Mouse (Mus musculus): ENCODE measurements around the gene Thsd7b. TPM values are rescaled to one million over a fixed set of nuclear protein-coding genes. Genes with fewer than 3 reads are reported as not detected.

Gene Thsd7b
- polyA plus RNA-seq, 1 experiment, result 0.20 TPM

DNA sequence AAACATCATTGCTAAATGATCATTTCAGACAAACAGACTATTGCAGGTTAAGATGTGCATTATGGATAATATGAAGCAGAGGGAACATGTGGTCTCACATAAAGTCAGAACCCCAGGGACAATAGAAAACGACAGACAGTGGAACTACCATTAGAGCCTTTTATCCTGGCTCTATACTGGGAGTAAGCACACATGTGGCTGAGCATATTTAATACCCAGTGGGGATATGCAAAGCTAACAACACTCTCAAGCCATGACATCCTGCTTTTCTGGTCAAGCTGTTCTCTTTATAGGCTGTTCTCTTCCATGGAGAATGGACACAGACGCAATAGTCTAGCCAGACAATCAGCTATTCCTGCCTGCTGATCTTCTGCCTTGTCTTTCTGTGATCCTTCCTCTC lies 191.3 kb downstream of the Thsd7b start:
- Histone ChIP-seq H3K27me3 (ENCODE audit: control insufficient read depth, insufficient read depth, low read length) (no peaks in the 10 kb centered on the region), H3K4me1 (ENCODE audit: control insufficient read depth, insufficient read depth, insufficient read length, low read length) (no peaks in the 10 kb centered on the region), H3K36me3 (ENCODE audit: control insufficient read depth, insufficient read depth, low read length) (no peaks in the 10 kb centered on the region), H3K27ac (ENCODE audit: insufficient read depth, low read depth, low read length) (no peak overlapping the region), H3K4me3 (ENCODE audit: low read depth, low read length) (no peak overlapping the region)
- WGBS, result 72% methylated on average over 2 of the region's 2 CpGs
- TF ChIP-seq POLR2A (IDR thresholded peaks at IDR 0.05; ENCODE audit: low read depth, low read length) (no peak), CTCF (IDR thresholded peaks at IDR 0.05; ENCODE audit: extremely low read depth, insufficient read length, insufficient replicate concordance, low read depth, low read length) (no peak)

DNA sequence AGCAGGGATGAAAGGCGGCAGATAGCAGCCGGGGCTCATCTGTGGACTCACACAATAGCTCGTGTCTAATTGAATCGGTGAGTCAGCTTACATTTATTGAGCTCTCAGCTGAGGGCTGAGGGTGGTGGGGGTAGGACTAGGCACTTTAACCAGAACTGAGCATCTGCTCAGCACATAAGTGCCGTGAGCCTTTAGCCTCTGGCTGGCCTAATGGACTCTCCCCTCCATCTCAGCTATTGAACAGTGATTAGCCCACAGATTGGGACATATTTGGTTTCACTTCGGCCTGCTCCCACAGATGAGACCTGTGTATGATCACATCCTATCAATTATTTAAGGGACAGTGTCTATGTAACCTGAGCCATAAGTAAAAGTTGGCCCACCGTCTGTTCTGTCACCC lies 200.4 kb downstream of the Thsd7b start:
- WGBS, result 75% methylated on average over 7 of the region's 7 CpGs
- no peaks in the 10 kb centered on the region for H3K36me3 ChIP-seq (ENCODE audit: control insufficient read depth, insufficient read depth, low read length)
- no peaks in the 10 kb centered on the region for H3K4me1 ChIP-seq (ENCODE audit: control insufficient read depth, insufficient read depth, insufficient read length, low read length)
- no peak overlapping the region for H3K27ac ChIP-seq (ENCODE audit: insufficient read depth, low read depth, low read length)
- no peaks in the 10 kb centered on the region for H3K27me3 ChIP-seq (ENCODE audit: control insufficient read depth, insufficient read depth, low read length)
- TF ChIP-seq CTCF (IDR thresholded peaks at IDR 0.05; ENCODE audit: extremely low read depth, insufficient read length, insufficient replicate concordance, low read depth, low read length), result no peak
- no peak for TF ChIP-seq POLR2A (IDR thresholded peaks at IDR 0.05; ENCODE audit: low read depth, low read length)
- no peak overlapping the region for H3K4me3 ChIP-seq (ENCODE audit: low read depth, low read length)

DNA sequence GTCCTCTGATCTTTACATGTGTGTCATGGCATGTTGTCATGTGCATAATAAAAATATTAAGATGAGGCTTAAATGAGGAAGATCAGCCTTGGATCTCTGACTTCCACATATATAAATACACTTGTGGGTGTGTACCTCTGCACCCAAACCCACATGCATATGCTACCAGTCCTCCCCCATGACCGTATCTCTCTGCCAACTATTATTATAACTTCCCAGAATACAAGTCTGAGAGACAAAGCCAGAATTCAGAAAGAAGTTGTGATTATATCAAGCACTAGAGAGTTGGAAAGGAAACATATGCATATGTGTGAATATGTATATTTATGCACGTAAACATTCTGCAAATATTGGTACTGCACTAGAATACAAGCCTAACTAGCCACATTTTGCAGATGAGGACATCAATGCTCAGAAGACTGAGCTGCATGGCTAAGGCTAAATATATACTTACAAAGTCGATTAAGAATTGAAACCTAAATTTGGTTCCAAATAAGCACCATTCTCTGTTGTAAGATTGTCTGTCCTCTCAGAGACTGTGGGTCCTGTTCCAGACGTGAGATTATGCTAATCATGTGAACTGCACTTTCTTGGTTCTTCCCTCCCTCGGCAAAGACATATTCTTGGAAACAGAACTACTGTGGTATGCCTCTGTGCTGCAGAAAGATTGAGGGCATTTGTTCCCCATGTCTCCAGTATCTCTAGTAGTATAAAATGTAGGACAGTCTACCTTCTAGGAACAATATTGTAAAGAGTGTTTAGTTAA lies 211.3 kb downstream of the Thsd7b start:
- Histone ChIP-seq H3K27ac (ENCODE audit: insufficient read depth, low read depth, low read length) (no peak overlapping the region), H3K36me3 (ENCODE audit: control insufficient read depth, insufficient read depth, low read length) (no peaks in the 10 kb centered on the region), H3K4me3 (ENCODE audit: low read depth, low read length) (no peak overlapping the region), H3K4me1 (ENCODE audit: control insufficient read depth, insufficient read depth, insufficient read length, low read length) (no peaks in the 10 kb centered on the region), H3K27me3 (ENCODE audit: control insufficient read depth, insufficient read depth, low read length) (no peaks in the 10 kb centered on the region)
- TF ChIP-seq CTCF (IDR thresholded peaks at IDR 0.05; ENCODE audit: extremely low read depth, insufficient read length, insufficient replicate concordance, low read depth, low read length) (no peak), POLR2A (IDR thresholded peaks at IDR 0.05; ENCODE audit: low read depth, low read length) (no peak)
- WGBS, result 71% methylated on average over 5 of the region's 5 CpGs

DNA sequence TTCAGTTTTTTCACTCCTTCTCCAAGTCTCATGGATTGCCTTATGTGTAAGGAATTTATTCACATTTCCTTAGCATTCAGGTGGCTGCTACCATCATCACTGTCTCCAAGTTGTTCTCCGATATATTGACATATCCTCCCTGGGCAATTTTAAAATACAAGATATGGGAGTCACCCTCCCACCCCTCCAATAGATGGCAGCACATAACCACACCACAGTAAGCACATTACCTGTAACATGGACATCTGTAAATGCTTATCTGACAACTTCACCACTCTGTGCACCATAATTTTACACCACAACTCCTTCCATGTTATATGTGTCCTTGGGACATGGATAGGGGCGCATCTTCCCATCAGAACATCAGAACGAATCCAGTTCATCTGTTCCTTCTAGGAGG lies 218.0 kb downstream of the Thsd7b start:
- no peaks in the 10 kb centered on the region for H3K27me3 ChIP-seq (ENCODE audit: control insufficient read depth, insufficient read depth, low read length)
- no peaks in the 10 kb centered on the region for H3K36me3 ChIP-seq (ENCODE audit: control insufficient read depth, insufficient read depth, low read length)
- no peak overlapping the region for H3K4me3 ChIP-seq (ENCODE audit: low read depth, low read length)
- TF ChIP-seq POLR2A (IDR thresholded peaks at IDR 0.05; ENCODE audit: low read depth, low read length), result no peak
- no peak for TF ChIP-seq CTCF (IDR thresholded peaks at IDR 0.05; ENCODE audit: extremely low read depth, insufficient read length, insufficient replicate concordance, low read depth, low read length)
- H3K27ac ChIP-seq (ENCODE audit: insufficient read depth, low read depth, low read length), result no peak overlapping the region
- H3K4me1 ChIP-seq (ENCODE audit: control insufficient read depth, insufficient read depth, insufficient read length, low read length), result no peaks in the 10 kb centered on the region
- 85% methylated on average over 3 of the region's 3 CpGs for WGBS

DNA sequence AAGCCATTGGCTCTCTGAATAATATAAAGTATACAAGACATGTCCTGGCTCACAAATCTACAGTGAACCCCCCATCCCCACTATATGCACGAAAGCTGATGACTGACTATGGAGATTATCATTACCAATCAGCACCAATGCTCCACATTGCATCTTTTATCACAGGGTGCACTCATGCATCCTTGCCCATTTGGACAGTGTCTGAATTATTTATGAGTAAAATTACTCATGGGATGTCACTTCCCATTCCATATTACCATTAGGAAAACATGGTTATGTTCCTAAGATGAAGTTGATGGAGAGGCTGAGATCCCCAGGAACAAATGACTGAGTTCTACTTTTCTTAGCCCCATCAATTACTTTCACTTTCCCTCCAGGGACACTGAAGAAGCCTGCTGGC lies 220.8 kb downstream of the Thsd7b start:
- TF ChIP-seq POLR2A (IDR thresholded peaks at IDR 0.05; ENCODE audit: low read depth, low read length), result no peak
- TF ChIP-seq CTCF (IDR thresholded peaks at IDR 0.05; ENCODE audit: extremely low read depth, insufficient read length, insufficient replicate concordance, low read depth, low read length), result no peak
- Histone ChIP-seq H3K27ac (ENCODE audit: insufficient read depth, low read depth, low read length) (no peak overlapping the region), H3K27me3 (ENCODE audit: control insufficient read depth, insufficient read depth, low read length) (no peaks in the 10 kb centered on the region), H3K36me3 (ENCODE audit: control insufficient read depth, insufficient read depth, low read length) (no peaks in the 10 kb centered on the region), H3K4me3 (ENCODE audit: low read depth, low read length) (no peak overlapping the region), H3K4me1 (ENCODE audit: control insufficient read depth, insufficient read depth, insufficient read length, low read length) (no peaks in the 10 kb centered on the region)
- WGBS, result 79% methylated on average over 1 of the region's 1 CpGs

DNA sequence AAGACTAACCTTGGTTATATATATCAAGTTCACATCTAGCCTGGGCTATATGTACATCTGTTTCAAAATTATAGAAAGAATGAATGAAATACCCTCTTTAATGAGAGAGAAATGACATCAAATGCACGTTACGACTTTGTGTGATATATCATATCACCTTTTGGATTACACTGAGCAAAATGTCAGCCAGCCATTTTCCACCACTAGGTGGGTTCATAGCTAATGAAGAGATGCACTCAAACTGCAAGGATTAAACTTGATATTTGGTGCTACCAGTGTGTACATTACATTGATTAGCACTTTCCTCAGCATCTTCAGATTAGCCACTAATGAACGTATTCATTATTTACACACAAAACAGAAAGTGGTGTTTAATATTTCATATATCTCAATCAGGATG lies 228.6 kb downstream of the Thsd7b start:
- 62% methylated on average over 3 of the region's 3 CpGs for WGBS
- Histone ChIP-seq H3K27me3 (ENCODE audit: control insufficient read depth, insufficient read depth, low read length) (no peaks in the 10 kb centered on the region), H3K4me1 (ENCODE audit: control insufficient read depth, insufficient read depth, insufficient read length, low read length) (no peaks in the 10 kb centered on the region), H3K27ac (ENCODE audit: insufficient read depth, low read depth, low read length) (no peak overlapping the region), H3K4me3 (ENCODE audit: low read depth, low read length) (no peak overlapping the region), H3K36me3 (ENCODE audit: control insufficient read depth, insufficient read depth, low read length) (no peaks in the 10 kb centered on the region)
- TF ChIP-seq CTCF (IDR thresholded peaks at IDR 0.05; ENCODE audit: extremely low read depth, insufficient read length, insufficient replicate concordance, low read depth, low read length) (no peak), POLR2A (IDR thresholded peaks at IDR 0.05; ENCODE audit: low read depth, low read length) (no peak)

DNA sequence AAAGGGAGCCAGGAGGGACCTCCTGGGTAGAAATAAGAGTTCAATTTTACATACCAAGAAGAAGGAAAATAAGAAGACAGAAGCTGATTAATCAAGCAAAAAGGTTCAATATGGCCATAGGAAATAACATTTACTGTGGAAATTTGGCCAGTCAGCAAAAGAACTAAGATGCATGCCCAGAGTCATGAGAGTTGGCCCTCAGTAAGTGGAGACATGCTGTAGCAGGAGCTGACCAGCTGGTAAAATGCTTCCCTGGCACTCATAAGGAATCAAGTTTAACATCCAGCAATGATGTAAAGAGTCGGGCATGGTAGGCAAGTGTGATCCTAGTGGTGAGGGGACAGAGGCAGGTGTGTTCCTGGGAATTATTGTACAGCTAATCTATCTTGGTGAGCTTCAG lies 243.3 kb downstream of the Thsd7b start:
- WGBS, result 78% methylated on average over 1 of the region's 1 CpGs

More for the DNA sequence above, 243.3 kb downstream of the Thsd7b start:
- H3K27ac ChIP-seq (ENCODE audit: insufficient read depth, low read depth, low read length), result no peak overlapping the region
- H3K27me3 ChIP-seq (ENCODE audit: control insufficient read depth, insufficient read depth, low read length), result no peaks in the 10 kb centered on the region
- H3K4me1 ChIP-seq (ENCODE audit: control insufficient read depth, insufficient read depth, insufficient read length, low read length), result no peaks in the 10 kb centered on the region
- no peak for TF ChIP-seq POLR2A (IDR thresholded peaks at IDR 0.05; ENCODE audit: low read depth, low read length)
- no peak for TF ChIP-seq CTCF (IDR thresholded peaks at IDR 0.05; ENCODE audit: extremely low read depth, insufficient read length, insufficient replicate concordance, low read depth, low read length)
- H3K36me3 ChIP-seq (ENCODE audit: control insufficient read depth, insufficient read depth, low read length), result no peaks in the 10 kb centered on the region
- H3K4me3 ChIP-seq (ENCODE audit: low read depth, low read length), result no peak overlapping the region

Data from small intestine, adult 2 months (tissue).